Mouse (Mus musculus) liver, postnatal 0 days (tissue): ENCODE results near the gene Trim29.

ENCODE experiments used
- CTCF ChIP-seq: sonication (generic); IDR thresholded peaks from 2 replicates; pipeline ENCODE4 v1.5.1; 2016; ENCODE audit warnings: antibody characterized with exemption, low read depth
- EP300 ChIP-seq: IDR thresholded peaks from 2 replicates; pipeline ENCODE4 v1.6.1; 2016; ENCODE audit warnings: antibody characterized with exemption, low read depth, mild to moderate bottlenecking

DNA sequence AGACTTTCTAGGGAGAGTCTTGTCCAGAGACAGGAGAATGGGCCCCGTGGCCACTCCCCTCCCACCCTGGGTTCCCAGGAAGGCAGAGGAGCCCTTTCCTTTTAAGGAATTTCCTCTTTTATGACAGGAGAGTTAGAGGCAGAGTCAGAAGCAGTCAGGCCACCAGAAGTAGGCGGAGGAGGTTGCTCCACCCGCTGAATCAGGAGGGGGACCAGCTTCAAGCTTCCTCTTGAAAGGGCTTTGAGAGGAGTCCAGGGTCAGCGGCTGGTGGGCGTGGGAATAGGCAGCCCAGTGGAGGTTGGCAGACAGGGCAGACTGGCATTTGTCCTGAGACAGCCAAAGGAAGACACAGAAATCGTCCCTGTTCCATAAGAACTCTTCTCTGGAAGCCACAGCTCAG is 4.8 kb upstream of the Trim29 start:
- TF ChIP-seq CTCF (no peak), EP300 (no peak)
